Mouse (Mus musculus): ENCODE data around the gene Vwa3a. TPM values are rescaled to one million over a fixed set of nuclear protein-coding genes. Genes with fewer than 3 reads are reported as not detected.

Vwa3a gene
- polyA plus RNA-seq, 1 experiment from 2014 or later: 0.21 TPM

GRCm38 (mm10) chr7:120848831-120849512, 109.9 kb downstream of the Vwa3a start:
- Histone ChIP-seq H3K4me2 (replicated peaks; ENCODE audit: low read depth) (no peak overlapping the region), H3K36me3 (ENCODE audit: control insufficient read depth, insufficient read depth, low read length) (0 out of 2 replicates have a peak, but pooled peaks cover 2% of the 10 kb centered on the region), H3K27me3 (ENCODE audit: control insufficient read depth, insufficient read depth, low read length) (no peaks in the 10 kb centered on the region), H3K4me1 (replicated peaks; ENCODE audit: control insufficient read depth, insufficient read depth) (peaks cover 7% of the 10 kb centered on the region; the same call in 1 of the 2 replicates), H3K9ac (ENCODE audit: low read length) (no peak overlapping the region), H3K4me3 (ENCODE audit: low read depth, low read length) (no peak overlapping the region), H3K27ac (replicated peaks) (no peak overlapping the region), H3K9me3 (ENCODE audit: control insufficient read depth, low read length) (no peaks in the 10 kb centered on the region)
- TF ChIP-seq CTCF (IDR thresholded peaks at IDR 0.05; ENCODE audit: low read depth) (no peak), EP300 (optimal IDR thresholded peaks at IDR 0.05) (no peak)
- 69% methylated on average over 3 of the region's 3 CpGs for WGBS
- ATAC-seq (ENCODE audit: low FRiP score, low TSS enrichment) (peak; percentile 49; the same call in 1 of the 2 replicates), DNase-seq (ENCODE audit: low spot score) (peak; percentile 59)

- Histone ChIP-seq H3K9me3 (ENCODE audit: control insufficient read depth, low read length) (no peaks in the 10 kb centered on the region), H3K9ac (ENCODE audit: low read length) (no peak overlapping the region), H3K4me3 (ENCODE audit: low read depth, low read length) (no peak overlapping the region), H3K27me3 (ENCODE audit: control insufficient read depth, insufficient read depth, low read length) (no peaks in the 10 kb centered on the region), H3K27ac (replicated peaks) (no peak overlapping the region), H3K36me3 (ENCODE audit: control insufficient read depth, insufficient read depth, low read length) (0 out of 2 replicates have a peak, but pooled peaks cover 2% of the 10 kb centered on the region), H3K4me1 (replicated peaks; ENCODE audit: control insufficient read depth, insufficient read depth) (peaks cover 7% of the 10 kb centered on the region; the same call in 1 of the 2 replicates), H3K4me2 (replicated peaks; ENCODE audit: low read depth) (no peak overlapping the region)
- ATAC-seq (ENCODE audit: low FRiP score, low TSS enrichment) (no peak), DNase-seq (ENCODE audit: low spot score) (no peak)
- TF ChIP-seq EP300 (optimal IDR thresholded peaks at IDR 0.05) (no peak), CTCF (IDR thresholded peaks at IDR 0.05; ENCODE audit: low read depth) (no peak)
- 88% methylated on average over 3 of the region's 3 CpGs for WGBS
Measured at GRCm38 (mm10) chr7:120850165-120850564, 111.0 kb downstream of the Vwa3a start.

Other genes with a start within 250 kb of the Vwa3a start
- 191 and 193 TPM in 2 replicates for gene Uqcrc2, start 104.1 kb upstream of the Vwa3a start, polyA plus RNA-seq (2015; fragmentation: Nextera tagmentation; extraction: Ambion mirVana)
- gene Pdzd9, start 69.0 kb upstream of the Vwa3a start, polyA plus RNA-seq (2015; fragmentation: Nextera tagmentation; extraction: Ambion mirVana): 0.25 and 0.27 TPM in 2 replicates
- gene Mosmo, start 61.7 kb upstream of the Vwa3a start, polyA plus RNA-seq (2015; fragmentation: Nextera tagmentation; extraction: Ambion mirVana): 6.9 and 7.0 TPM in 2 replicates
- gene Gm5737, start 73.0 kb downstream of the Vwa3a start, polyA plus RNA-seq (2015; fragmentation: Nextera tagmentation; extraction: Ambion mirVana): not detected in 2 replicates
- 39.9 and 42.0 TPM in 2 replicates for gene Eef2k, start 103.5 kb downstream of the Vwa3a start, polyA plus RNA-seq (2015; fragmentation: Nextera tagmentation; extraction: Ambion mirVana)
- 16.1 and 17.7 TPM in 2 replicates for gene Polr3e, start 178.4 kb downstream of the Vwa3a start, polyA plus RNA-seq (2015; fragmentation: Nextera tagmentation; extraction: Ambion mirVana)
- gene Cdr2, start 243.0 kb downstream of the Vwa3a start, polyA plus RNA-seq (2015; fragmentation: Nextera tagmentation; extraction: Ambion mirVana): 5.0 and 5.6 TPM in 2 replicates
- 0.19 and 0.34 TPM in 2 replicates for gene Mfsd13b, start 243.2 kb downstream of the Vwa3a start, polyA plus RNA-seq (2015; fragmentation: Nextera tagmentation; extraction: Ambion mirVana)

Measured in stomach, postnatal 0 days (tissue).